Mouse (Mus musculus) forelimb bud, embryonic 11.5 days (tissue): ENCODE measurements around the gene Acot7.
A peak's percentile ranks its signal among the peaks of the same experiment; 100 is the strongest.

Source experiments
- DNase-seq: peaks from one replicate; pipeline ENCODE4 v3.0.0-alpha.2; 2012; ENCODE audit warnings: low read depth, low spot score

Acot7 gene

DNA sequence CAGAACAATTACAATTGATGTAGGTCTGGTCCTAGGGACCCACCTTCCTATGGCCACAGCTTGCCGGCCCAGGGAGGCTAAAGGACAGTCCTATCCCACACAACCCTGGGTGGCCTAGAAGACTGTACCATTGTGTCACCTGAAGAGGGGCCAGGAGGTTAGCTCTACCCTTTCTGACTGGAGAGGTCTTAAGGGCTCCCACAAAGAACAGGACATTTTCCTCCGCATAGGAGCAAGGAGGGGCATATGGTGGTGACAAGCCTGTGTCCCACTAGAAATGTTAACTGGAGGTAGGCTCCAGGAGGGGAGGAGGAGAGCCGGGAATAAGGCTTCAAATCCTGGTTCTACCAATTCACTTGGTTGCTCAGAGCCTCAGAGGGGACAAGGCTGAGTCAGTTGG lies 95.3 kb downstream of the Acot7 start:
- no peak for DNase-seq

DNA sequence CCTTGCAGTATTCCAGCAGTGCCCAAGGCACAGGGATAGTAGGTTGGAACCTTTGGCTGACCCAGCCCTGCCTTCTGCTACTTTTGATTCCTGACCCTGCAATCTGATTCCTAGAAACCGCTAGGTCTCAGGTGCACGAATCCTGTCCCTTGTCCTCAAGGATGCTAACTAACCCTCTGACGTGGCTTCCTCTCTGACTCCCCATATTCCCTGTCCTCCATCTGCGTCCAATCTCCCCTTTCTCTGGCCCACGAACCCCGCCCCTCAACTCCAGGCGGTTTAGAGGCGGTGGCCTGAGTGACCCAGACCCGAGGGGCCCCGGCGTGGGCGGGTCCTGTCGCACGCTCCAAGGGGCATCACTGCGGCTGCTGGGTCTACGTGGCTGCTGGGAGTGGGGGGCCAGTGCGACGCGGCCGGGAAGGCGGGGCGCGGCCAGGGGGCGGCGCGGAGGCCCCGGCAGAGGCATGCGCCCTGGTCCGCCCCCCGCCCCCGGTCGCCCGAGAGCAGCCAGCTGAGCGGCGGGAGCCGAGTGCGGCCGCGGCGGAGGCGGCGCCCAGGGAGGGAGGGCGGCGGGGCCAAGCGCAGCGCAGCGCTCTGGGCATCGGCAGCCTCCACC lies 95.8 kb downstream of the Acot7 start, which contains the start of gene Gpr153:
Gene Gpr153, plus strand, starts transcription at position 612 of the 616 bp plus-strand sequence.
- peak; percentile 54 for DNase-seq

DNA sequence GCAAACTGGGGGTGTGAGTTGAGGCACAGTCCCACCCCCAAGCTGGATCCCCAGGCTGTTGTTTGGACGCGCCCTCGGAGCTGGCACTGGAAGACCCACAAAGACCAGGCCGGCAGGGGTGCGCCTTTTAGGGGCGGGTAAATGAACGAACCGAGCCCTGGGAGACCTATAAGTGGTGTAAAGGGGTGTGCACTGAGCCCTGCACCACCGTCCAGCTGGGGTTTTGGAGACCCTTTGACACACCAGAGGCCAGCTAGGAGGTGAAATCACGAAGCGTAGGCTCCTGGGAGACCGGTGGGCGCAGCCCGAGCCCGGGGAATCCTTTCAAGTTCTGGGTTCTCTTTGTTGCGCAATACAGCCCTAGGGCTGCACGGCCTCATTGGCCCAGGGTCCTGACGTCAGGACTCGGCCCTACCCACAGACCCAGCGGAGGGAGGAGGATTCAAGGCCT lies 96.8 kb downstream of the Acot7 start:
- DNase-seq: peak; percentile 53

DNA sequence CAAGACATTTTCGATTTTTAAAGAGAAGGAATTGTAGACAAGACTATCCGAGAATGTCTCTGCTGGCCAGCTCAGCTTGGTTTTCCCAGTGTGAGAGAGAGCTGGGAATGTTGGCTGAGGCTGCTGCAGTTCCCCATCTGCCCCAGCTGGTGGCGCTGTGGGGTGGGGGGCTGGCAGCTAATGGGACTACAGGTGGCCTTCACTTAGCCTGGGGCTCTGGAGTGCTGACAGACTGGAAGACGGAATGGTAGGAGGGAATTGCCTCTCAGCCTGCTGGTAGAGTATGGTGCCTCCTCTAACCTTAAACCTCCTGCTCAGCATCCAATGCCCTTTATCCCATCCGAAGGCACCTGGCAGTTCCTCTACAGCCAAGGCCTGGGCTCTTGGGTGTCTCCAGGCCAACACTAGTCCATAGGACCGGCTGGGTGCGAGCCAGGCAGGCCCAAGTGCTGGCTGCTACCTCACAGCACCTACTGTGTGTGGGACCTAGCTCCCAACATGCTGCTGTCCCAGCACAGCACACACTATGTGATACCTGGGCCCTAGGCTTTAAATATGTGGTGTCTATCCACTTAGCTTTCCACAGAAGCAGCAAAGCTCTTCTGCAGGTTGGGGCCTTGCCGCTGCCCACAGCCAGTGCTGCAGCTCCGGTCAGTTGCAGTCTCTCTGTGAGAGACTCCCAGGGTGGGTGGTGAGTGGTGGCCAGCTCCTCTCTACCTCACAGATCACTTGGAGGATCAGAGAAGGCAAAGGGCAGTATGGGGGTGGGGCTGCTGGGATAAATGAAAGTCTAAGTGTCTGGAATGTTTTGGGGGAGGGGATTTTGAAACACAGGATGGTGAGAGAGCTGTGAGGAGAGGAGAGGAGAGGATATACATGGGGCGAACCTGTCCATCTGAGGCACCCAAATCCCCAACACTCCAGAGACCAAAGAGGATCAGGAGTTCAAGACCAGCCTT lies 98.7 kb downstream of the Acot7 start:
- no peak for DNase-seq

DNA sequence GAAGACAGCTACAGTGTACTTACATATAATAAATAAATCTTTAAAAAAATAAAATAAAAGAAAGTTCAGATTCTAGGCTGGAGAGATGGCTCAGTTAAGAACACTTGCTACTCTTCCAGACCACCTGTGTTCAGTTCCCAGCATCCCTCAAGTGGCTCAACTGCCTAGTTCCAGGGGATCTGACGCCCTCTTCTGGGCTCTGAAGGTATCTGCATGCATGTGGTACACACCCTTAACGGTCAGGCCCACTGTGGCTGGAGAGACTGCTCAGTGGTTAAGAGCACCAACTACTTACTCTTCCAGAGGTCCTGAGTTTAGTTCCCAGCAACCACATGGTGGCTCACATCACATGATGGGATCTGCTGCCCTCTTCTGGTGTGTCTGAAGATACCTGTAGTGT lies 100.0 kb downstream of the Acot7 start:
- DNase-seq: no peak

GRCm38 (mm10) chr4:152278986-152279385 lies 101.1 kb downstream of the Acot7 start:
- no peak for DNase-seq

GRCm38 (mm10) chr4:152281601-152282000 lies 103.7 kb downstream of the Acot7 start:
- DNase-seq: no peak

DNA sequence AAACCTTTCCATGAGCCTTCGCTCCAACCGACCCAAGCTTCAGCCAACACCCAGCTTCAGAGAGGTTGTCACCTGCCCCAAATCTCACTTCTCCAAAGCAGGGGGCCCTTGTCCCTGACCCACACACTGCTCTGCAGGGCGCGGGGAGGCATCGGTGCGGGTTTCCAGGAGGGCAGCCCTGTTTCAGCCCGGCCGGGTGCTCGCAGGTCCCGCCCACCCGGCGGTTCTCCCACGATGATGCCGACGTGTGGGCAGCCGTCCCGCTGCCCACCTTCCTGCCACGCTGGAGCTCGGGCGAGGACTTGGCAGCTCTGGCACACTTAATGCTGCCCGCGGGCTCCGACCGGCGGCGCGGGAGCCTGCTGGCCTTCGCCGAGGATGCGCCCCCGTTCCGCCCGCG lies 104.8 kb downstream of the Acot7 start:
- DNase-seq: no peak

DNA sequence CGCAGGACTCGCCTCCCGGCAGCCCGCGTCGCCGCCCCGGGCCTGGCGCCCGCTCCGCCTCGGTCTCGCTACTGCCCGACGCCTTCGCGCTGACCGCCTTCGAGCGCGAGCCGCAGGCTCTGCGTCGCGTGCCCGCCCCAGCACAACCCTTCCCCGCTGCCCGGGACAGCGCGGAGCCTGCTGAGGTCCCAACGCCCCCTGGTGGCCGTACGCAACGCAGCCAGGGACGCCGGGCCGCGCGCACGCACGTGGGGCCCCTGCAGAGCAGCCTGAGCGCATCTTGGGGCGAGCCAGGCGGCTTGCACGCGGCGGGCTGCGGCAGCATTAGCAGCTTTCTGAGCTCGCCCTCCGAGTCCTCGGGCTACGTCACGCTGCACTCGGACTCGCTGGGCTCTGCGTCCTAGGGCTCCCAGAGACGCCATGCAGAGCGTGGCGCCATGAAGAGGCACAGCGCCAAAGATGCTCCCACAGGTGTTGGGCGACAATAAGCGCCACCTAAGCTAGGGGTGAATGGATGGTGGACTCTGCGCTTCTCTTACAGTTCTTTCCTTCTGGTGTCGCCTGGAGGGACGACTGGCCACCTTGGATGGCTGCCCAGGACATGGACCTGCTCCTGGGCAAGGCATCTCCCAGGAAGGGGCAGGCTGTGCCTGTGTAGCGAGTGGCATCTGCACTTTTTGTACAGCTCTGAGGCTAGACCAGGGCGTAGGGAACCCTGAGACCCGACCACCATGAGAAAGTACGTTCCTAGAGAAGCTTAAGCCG lies 105.4 kb downstream of the Acot7 start:
- DNase-seq: peak; percentile 79

GRCm38 (mm10) chr4:152285505-152285904 lies 107.6 kb downstream of the Acot7 start:
- DNase-seq: peak; percentile 49

GRCm38 (mm10) chr4:152286183-152286582 lies 108.2 kb downstream of the Acot7 start:
- no peak for DNase-seq

DNA sequence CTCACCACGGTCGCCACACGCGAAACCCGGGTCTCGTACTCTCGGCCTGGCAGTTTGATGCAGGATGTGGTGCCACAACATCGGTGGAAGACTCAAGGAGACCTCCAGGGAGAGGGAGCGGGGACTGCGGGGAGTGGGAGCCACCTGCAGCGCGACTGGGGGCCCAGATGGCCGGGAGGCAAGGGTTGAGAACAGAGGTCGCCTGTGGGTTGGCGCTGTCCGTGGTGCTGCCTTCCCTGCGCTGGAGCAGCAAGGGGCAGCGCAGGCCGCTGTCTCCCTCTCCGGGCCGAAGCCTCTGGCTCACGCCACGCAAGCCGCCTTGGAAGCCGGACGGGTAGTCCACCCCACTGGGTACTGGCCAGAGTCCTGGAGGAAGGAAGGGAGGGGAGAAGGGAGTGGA lies 109.0 kb downstream of the Acot7 start:
- DNase-seq: peak; percentile 69

- no peak for DNase-seq
Observed at GRCm38 (mm10) chr4:152287317-152288120, 109.6 kb downstream of the Acot7 start.

DNA sequence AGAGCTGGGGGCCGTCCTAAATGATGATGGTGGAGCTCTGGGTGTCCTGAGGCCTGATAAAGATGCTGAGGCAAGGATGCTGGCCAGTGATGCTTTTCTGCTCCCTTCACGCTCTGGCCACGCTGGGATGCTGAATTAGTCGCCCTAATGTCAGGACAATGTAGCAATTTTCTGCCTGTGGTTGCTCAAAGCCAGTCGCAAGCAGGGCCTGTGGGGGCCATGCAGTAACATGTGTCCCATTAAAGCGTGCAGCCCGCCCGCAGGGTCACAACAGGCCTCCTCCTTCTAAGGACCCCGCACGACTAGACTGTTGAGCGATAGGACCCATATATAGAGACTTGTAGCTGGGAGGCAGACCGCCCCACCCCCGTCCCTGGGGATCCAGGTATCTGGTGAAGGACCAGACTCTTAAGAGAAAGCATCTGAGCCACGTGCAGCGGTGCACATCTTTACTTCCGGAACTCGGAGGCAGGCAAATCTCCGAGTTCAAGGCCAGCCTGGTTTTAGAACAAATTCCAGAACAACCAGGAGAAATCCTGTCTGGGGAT lies 110.5 kb downstream of the Acot7 start:
- DNase-seq: no peak

- DNase-seq: no peak
Observed at GRCm38 (mm10) chr4:152290385-152290784, 112.5 kb downstream of the Acot7 start.

DNA sequence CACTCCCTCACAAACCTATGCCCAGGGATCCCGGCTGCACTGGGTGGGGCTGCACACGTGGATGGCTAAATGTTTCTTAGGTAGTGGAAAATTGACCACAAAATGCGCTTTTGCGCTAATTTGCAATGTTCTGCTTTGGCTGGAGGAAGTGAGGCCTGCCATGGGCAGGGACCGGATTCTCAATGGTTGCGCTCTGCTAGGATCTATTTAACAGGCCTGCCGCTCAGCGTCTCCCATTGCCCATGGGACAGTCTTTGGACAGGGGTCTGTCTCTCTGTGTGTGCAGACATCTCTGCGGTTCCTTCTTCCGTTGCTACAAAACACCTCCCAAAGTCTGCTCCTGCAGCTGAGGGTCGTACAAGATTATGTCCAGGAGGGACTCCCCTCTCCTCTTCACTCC lies 113.1 kb downstream of the Acot7 start:
- DNase-seq: no peak

DNA sequence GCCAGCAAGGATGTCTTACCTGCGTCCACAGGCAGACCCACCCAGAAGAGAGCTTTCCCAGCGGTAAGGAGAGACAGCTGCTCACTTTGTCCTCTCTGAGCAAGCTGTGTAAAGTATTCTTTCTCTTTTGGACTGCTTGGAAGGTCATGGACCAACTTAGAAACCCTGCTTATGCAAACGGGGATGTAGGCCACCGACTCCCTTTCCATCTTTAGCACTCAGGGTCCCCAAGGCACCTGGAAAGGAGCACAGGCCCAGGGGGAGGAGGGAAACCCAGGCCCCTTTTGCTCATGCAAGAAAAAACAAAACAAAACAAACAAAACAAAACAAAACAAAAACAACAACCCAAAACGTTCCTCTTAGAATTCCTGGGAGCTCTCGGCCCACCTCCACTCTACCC lies 113.6 kb downstream of the Acot7 start, which contains the start of gene Hes3:
Gene Hes3, minus strand, starts transcription at position 101 of the 400 bp plus-strand sequence.
- no peak for DNase-seq

DNA sequence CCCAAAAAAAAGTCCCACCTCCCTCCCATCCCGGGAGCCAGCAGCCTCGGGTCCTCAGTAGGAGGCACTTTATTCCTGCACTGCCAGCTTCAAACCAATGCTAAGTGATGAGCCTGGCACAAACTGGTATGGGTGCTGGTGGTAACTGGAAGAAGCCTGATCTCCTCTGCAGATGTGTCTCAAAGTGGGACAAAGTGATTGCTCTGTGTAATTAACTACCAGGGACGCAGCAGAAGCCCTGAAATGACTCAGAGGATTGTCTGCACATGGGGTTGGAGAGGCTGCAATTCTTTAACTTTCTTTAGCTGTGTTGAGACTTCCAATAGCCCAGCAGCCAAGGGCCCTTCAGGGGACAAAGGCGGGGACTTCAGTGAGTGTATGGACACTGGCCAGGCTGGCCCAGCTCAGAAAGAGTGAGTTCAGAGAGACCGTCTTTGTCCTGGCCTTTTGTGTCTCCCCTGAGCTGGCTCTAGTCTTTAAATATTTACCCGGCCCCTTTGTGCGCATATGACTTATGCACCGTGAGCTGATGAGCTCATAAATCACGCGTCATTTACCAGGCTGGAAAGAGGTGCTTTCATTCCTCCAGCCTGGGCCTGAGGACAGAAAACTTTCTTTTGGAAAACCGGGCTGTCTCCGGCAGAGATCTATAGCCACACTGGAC lies 114.3 kb downstream of the Acot7 start:
- no peak for DNase-seq

GRCm38 (mm10) chr4:152294188-152294929 lies 116.4 kb downstream of the Acot7 start:
- DNase-seq: no peak

GRCm38 (mm10) chr4:152295916-152296315 lies 118.0 kb downstream of the Acot7 start:
- no peak for DNase-seq
